Mouse (Mus musculus): Measurements from ENCODE around the gene Usp7.

Usp7 gene

GRCm38 (mm10) chr16:8791949-8792557 lies at the start of gene Usp7:
Gene Usp7, minus strand, starts transcription at chr16:8792308.
- no peak for DNase-seq (ENCODE audit: inconsistent ontology term)

- no peak for DNase-seq (ENCODE audit: inconsistent ontology term)
Measured at GRCm38 (mm10) chr16:8840557-8840956, 48.4 kb upstream of the Usp7 start.

- no peak for DNase-seq (ENCODE audit: inconsistent ontology term)
Measured at GRCm38 (mm10) chr16:8838921-8839320, 46.8 kb upstream of the Usp7 start.

- no peak for DNase-seq (ENCODE audit: inconsistent ontology term)
Measured at GRCm38 (mm10) chr16:8837595-8837994, 45.5 kb upstream of the Usp7 start.

GRCm38 (mm10) chr16:8836876-8837275 lies 44.8 kb upstream of the Usp7 start:
- no peak for DNase-seq (ENCODE audit: inconsistent ontology term)

GRCm38 (mm10) chr16:8831241-8831640 lies 39.1 kb upstream of the Usp7 start:
- no peak for DNase-seq (ENCODE audit: inconsistent ontology term)

GRCm38 (mm10) chr16:8830431-8831211 lies 38.5 kb upstream of the Usp7 start:
- peak; percentile 79 for DNase-seq (ENCODE audit: inconsistent ontology term)

- DNase-seq (ENCODE audit: inconsistent ontology term) = peak; percentile 100
Measured at GRCm38 (mm10) chr16:8829564-8830359, 37.7 kb upstream of the Usp7 start, which contains the start of gene 1810013L24Rik. Gene 1810013L24Rik, plus strand, starts transcription at chr16:8830100.

- peak; percentile 96 for DNase-seq (ENCODE audit: inconsistent ontology term)
Measured at GRCm38 (mm10) chr16:8828636-8829563, 36.8 kb upstream of the Usp7 start.

GRCm38 (mm10) chr16:8827366-8827765 lies 35.3 kb upstream of the Usp7 start:
- no peak for DNase-seq (ENCODE audit: inconsistent ontology term)

GRCm38 (mm10) chr16:8823661-8824060 lies 31.6 kb upstream of the Usp7 start:
- DNase-seq (ENCODE audit: inconsistent ontology term) = no peak

GRCm38 (mm10) chr16:8822586-8822985 lies 30.5 kb upstream of the Usp7 start:
- DNase-seq (ENCODE audit: inconsistent ontology term) = no peak

GRCm38 (mm10) chr16:8821429-8821828 lies 29.3 kb upstream of the Usp7 start:
- DNase-seq (ENCODE audit: inconsistent ontology term) = no peak

GRCm38 (mm10) chr16:8817872-8818271 lies 25.8 kb upstream of the Usp7 start:
- DNase-seq (ENCODE audit: inconsistent ontology term) = no peak

- DNase-seq (ENCODE audit: inconsistent ontology term) = peak; percentile 89
Measured at GRCm38 (mm10) chr16:8810399-8811127, 18.5 kb upstream of the Usp7 start.

GRCm38 (mm10) chr16:8806703-8807102 lies 14.6 kb upstream of the Usp7 start:
- no peak for DNase-seq (ENCODE audit: inconsistent ontology term)

- peak; percentile 55 for DNase-seq (ENCODE audit: inconsistent ontology term)
Measured at GRCm38 (mm10) chr16:8795906-8796305, 3.8 kb upstream of the Usp7 start.

GRCm38 (mm10) chr16:8794952-8795351 lies 2.8 kb upstream of the Usp7 start:
- DNase-seq (ENCODE audit: inconsistent ontology term) = no peak

GRCm38 (mm10) chr16:8790886-8791285 lies 1.2 kb downstream of the Usp7 start:
- DNase-seq (ENCODE audit: inconsistent ontology term) = peak; percentile 86

GRCm38 (mm10) chr16:8784753-8785152 lies 7.4 kb downstream of the Usp7 start:
- no peak for DNase-seq (ENCODE audit: inconsistent ontology term)
